Mouse (Mus musculus) embryo, embryonic 10.5 days (tissue): ENCODE measurements around the gene Olfr5.
"Not testable (repeated sequence)": the region's sequence is repeated elsewhere in the genome, so short reads cannot be mapped to it uniquely, and the experiment has no call there.

Experiments
- DNase-seq: peaks from one replicate; pipeline ENCODE4 v3.0.0-alpha.2; 2015; ENCODE audit warnings: low spot score

The Olfr5 gene

GRCm38 (mm10) chr7:6486841-6487240, at the start of gene Olfr5:
TSS of gene Olfr5 (minus strand) at chr7:6486941.
- no peak for DNase-seq

- peak; percentile 43 for DNase-seq
Measured at GRCm38 (mm10) chr7:6526141-6526540, 39.4 kb upstream of the Olfr5 start.

- no peak for DNase-seq
Measured at GRCm38 (mm10) chr7:6525001-6525400, 38.3 kb upstream of the Olfr5 start.

- no peak for DNase-seq
Measured at GRCm38 (mm10) chr7:6522850-6523249, 36.1 kb upstream of the Olfr5 start, which contains the start of gene Olfr1349. TSS of gene Olfr1349 (minus strand) at chr7:6522950.

GRCm38 (mm10) chr7:6521666-6522065, 34.9 kb upstream of the Olfr5 start:
- no peak for DNase-seq

- no peak for DNase-seq
Measured at GRCm38 (mm10) chr7:6508648-6509047, 21.9 kb upstream of the Olfr5 start, which contains the start of gene Olfr1348. TSS of gene Olfr1348 (minus strand) at chr7:6508748.

- no peak for DNase-seq
Measured at GRCm38 (mm10) chr7:6499655-6500054, 12.9 kb upstream of the Olfr5 start, which contains the start of gene Olfr1347. TSS of gene Olfr1347 (minus strand) at chr7:6499755.

- not testable (repeated sequence) for DNase-seq
Measured at GRCm38 (mm10) chr7:6477633-6478032, 9.1 kb downstream of the Olfr5 start.

GRCm38 (mm10) chr7:6466951-6467350, 19.8 kb downstream of the Olfr5 start, which contains the start of gene Olfr1346:
TSS of gene Olfr1346 (plus strand) at chr7:6467101.
- DNase-seq: no peak

- peak; percentile 28 for DNase-seq
Measured at GRCm38 (mm10) chr7:6456399-6456798, 30.3 kb downstream of the Olfr5 start.

GRCm38 (mm10) chr7:6455868-6456267, 30.9 kb downstream of the Olfr5 start, which contains the start of gene Olfr1336:
TSS of gene Olfr1336 (plus strand) at chr7:6456168.
- DNase-seq: no peak

- no peak for DNase-seq
Measured at GRCm38 (mm10) chr7:6447771-6448170, 39.0 kb downstream of the Olfr5 start.

GRCm38 (mm10) chr7:6441173-6441572, 45.6 kb downstream of the Olfr5 start:
- no peak for DNase-seq

GRCm38 (mm10) chr7:6438388-6438787, 48.4 kb downstream of the Olfr5 start, which contains the start of gene Olfr1344:
TSS of gene Olfr1344 (plus strand) at chr7:6438688.
- no peak for DNase-seq

GRCm38 (mm10) chr7:6430342-6430741, 56.4 kb downstream of the Olfr5 start:
- peak; percentile 28 for DNase-seq

GRCm38 (mm10) chr7:6429381-6429780, 57.4 kb downstream of the Olfr5 start:
- no peak for DNase-seq
